Mouse (Mus musculus): Measurements from ENCODE around the gene Igdcc3.

Gene Igdcc3

DNA sequence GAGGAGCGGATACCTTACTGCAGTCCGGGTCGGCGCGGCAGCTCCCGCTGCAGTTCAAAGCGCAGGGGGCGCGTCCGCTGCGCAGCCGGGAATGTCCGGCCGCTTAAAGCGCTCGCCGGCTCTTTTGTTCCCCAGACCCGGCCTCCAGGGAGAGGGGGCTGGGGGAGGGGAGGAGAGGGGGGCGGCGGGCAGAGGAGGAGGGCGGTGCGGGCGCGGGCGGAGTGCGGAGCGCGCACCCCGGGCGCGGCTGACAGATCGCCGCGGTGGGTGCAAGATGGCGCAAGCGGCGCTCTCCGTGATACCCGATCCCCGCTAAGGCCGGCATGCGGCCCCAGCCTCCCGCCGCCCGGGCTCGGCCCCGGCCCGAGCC is at the start of gene Igdcc3:
TSS of gene Igdcc3 (plus strand) at position 254 of the 370 bp plus-strand sequence.
- in situ Hi-C loops (cut with MboI; ENCODE audit: unreplicated experiment in 2 of 2) = loop anchor here in 1 of 2 experiments (25.0 kb wide), 1 partner anchor 1229 kb away; no protein-coding TSS in a partner anchor

DNA sequence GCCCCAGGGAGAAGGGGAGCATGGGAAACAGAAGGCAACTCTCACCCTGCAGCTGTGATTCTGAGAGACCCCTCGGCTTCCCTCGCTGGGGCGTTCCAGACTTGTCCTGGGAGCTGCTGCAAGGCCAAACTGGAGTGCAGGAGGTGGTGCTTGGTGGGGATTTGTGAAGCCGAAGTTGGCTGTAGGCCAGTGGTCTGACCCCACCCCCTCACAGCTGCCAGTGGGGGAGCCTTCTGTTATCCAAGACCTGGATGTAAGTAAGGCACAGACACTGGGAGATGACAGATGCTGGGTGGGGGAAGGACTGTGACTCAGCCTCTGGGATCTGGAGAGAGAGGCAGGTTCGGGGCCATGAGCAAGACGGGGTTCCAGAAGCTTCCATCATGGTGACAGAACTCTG is 46.8 kb upstream of the Igdcc3 start:
- in situ Hi-C loops (cut with MboI; ENCODE audit: unreplicated experiment in 2 of 2) = no loop called here

GRCm38 (mm10) chr9:65100991-65101685 is 39.9 kb upstream of the Igdcc3 start, which contains the start of gene Igdcc4:
Igdcc4 (plus strand) TSS chr9:65101486.
- in situ Hi-C loops (cut with MboI; ENCODE audit: unreplicated experiment in 2 of 2) = no loop called here

DNA sequence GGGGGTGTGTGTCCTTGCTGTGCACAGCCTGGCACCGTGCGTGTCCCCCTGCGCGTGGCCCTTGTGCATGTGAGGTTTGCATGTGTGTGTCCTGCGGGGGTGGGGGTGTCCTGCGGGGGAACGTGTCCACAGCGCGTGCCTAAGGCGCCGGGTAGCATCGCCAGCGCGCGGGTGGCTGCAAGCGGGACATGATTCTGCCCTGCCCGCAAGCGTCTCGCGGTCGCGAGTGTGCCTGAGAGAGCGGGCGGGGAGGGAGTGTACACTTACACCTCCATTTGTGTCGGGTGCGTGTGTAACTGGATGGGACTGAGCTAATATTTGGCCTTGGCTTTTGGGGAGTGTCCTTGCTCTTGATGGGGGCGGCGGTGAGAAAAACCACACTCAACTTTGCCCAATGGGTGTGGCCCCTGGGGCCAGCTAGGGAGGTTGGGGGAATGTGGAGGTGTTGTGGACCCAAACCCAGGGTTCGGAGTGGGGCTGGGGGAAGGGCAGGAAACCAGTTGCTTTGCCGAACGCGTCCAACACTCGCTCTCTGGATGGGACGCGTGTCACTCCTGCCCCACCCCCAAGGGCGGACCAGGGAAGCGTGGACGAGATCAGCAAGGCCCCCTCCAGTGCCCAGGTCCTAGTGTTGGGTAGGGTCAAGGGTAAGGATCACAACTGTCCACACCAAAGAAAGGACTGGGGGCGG is 39.2 kb upstream of the Igdcc3 start:
- in situ Hi-C loops (cut with MboI; ENCODE audit: unreplicated experiment in 2 of 2) = no loop called here

DNA sequence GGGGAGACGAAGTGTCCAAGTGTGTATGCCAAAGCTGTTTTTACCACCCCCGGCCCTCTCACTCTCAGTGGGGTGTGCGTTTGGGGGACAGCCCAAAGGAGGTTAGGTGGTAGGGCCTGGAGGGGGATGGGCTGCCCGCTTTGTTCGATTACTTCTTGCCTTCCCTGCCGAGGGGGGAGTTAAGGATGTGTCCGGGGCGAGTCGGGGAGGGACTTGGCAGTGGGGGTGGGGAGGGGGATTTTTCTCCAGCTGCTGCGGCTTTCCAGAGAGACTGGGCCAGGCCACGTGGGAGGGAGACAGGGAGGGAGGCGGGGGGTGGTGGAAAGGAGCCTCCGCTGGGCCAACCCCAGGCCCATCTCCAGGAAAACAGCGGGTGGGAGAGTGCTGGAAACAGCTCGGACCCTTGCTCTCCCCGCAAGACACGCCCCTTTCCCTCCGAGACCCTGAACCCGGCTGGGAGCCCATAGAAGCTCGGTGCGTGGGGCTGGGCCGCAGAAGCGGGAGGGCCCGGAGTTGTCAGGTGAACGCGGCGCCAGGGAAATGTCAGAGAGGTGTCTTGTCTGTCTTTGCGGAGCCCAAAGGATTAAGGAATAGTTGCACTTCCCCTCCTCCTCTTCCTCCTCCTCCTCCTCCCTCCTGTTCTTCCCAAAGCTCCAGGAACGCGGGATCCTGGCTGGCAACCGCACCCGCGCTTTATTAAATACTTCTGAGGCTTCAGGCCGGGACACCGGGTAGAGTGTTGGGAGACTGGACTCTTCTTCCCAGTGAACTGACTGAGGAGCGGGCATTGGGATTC is 38.4 kb upstream of the Igdcc3 start:
- in situ Hi-C loops (cut with MboI; ENCODE audit: unreplicated experiment in 2 of 2) = no loop called here

DNA sequence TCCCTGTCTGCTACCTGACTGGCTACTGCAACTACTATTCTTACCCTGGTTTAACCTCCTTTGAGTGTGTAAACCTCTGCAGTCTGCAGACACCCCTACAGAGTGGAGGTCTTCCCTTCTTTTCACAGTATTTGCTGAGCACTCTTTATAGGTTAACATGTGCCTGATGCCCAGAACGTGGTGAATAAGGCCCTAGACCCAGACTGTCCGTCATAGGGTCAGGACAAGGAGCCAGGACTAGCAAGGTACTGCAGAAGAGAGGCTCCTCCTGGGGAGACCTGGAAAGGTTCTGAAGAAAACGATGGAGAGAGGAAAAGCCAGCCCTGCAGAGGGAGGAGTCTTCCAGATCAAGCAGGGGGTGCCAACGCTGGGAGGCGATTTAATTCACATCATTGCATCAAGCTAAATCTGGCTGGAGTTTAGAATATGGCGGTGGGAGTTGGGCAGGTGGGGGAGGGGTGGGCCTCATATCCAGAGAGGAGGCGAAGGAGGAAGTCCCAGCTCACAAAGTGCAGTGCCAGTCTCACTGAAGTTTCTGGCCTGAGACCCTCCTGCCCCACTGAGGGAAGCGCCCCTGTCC is 37.7 kb upstream of the Igdcc3 start:
- in situ Hi-C loops (cut with MboI; ENCODE audit: unreplicated experiment in 2 of 2) = no loop called here

DNA sequence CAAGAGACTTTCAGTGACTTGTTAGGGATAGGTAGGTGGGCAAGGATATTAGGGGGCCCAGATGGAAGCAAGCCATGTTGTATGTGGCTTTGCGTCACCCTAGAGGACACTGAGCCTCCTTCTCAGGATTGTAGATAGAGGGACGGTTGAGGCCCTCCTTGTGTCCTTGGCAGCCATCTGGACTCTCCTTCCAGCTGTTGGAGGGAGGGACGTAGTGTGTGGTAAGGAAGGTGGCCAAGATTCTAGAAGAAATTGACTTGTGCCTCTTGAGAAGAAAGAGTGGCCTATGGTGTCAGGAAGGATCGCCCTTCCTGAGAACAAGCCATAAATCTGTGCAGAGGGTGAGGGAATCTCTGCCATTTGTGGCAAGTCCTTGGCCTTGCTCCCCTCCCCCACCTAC is 34.2 kb upstream of the Igdcc3 start:
- in situ Hi-C loops (cut with MboI; ENCODE audit: unreplicated experiment in 2 of 2) = no loop called here

DNA sequence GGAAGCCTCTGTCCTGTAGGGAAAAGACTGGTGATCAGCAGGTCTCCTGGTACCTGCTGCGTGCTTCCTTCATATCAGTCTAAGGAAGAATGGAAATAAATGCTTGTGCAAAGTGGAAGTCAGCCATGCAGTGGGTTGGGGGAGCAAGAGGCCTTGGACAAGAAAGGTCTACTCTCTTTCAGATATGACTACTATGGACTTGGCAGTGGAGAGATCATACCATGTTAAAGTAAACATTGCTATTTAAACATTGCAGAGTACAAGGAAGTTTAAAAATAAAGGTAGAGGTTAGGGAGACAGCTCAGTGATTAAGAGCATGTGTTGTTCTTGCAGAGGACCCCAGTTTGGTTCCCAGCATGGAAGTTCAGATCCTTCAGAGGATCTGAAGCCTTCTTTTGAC is 33.1 kb upstream of the Igdcc3 start:
- in situ Hi-C loops (cut with MboI; ENCODE audit: unreplicated experiment in 2 of 2) = no loop called here

DNA sequence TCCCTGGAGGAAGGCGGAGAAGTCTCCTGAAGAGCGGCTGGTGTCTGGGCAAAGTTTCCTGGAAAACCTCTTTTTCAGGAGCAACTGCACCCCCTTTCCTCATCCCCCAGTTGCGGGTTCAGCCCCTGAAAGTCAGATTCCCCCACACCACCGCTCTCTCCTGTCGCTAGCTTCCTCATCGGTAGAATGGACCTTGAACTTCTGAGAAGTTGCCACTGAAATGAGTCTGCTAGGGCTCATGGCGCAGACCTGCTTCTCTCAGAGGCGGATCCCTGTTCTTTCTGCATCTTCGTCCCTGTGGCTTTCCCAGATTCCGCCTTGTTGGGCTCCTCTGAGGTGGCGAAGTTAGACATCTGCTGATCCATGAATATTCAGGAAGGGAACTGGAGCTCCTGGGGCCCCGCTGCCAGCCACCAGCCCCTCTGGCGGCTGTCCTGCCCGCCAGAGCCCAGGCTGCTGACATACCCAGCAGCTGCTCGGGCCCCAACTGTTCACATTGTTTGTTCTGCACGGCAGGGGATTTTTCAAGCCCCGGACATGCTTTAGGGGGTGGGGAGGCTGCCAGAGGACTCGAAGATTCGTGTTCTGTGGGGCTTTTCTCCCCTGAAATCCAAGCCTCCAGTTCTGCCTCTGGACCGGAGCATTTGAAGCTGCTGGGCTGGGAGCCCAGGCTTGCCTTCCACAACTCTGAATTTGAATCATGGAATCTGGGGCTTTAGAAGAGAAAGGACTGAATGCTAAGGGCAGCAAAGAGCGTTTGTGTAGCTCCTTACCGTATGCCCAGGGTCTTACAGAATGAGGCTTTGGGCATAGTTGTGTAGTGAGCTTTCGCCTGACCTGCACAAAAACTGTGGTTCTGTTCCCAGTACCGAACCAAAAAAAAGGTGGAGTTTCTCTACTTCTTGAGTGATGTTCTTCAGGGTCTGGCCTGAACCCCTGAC is 31.6 kb upstream of the Igdcc3 start:
- in situ Hi-C loops (cut with MboI; ENCODE audit: unreplicated experiment in 2 of 2) = loop anchor here in 1 of 2 experiments (10.0 kb wide), 1 partner anchor 45 kb away; no protein-coding TSS in a partner anchor

GRCm38 (mm10) chr9:65111698-65112097 is 29.3 kb upstream of the Igdcc3 start:
- in situ Hi-C loops (cut with MboI; ENCODE audit: unreplicated experiment in 2 of 2) = loop anchor here in 1 of 2 experiments (10.0 kb wide), 1 partner anchor 47 kb away; no protein-coding TSS in a partner anchor

- in situ Hi-C loops (cut with MboI; ENCODE audit: unreplicated experiment in 2 of 2) = loop anchor here in 1 of 2 experiments (10.0 kb wide), 1 partner anchor 49 kb away; no protein-coding TSS in a partner anchor
These were observed 27.3 kb upstream of the Igdcc3 start for GRCm38 (mm10) chr9:65113694-65114093.

GRCm38 (mm10) chr9:65115891-65116290 is 25.1 kb upstream of the Igdcc3 start:
- in situ Hi-C loops (cut with MboI; ENCODE audit: unreplicated experiment in 2 of 2) = loop anchor here in 1 of 2 experiments (10.0 kb wide), 1 partner anchor 51 kb away; no protein-coding TSS in a partner anchor

DNA sequence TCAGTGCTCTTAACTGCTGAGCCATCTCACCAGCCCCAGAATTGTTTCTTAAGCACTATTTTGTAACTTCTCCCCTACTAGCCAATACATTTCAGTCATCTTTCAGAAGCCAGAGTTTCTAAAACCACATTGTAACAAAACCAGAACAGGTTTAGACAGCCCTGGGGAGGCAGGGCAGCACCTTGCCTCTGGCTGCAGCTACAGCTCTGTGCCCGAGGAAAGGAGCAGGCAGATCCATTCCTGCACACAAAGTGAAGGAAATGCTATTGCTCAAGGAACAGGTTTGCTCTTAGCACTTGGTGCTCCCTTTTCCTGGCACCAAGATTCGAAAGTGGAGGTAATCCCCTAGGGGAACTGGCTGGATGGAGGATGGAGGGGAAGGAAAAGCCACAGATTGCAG is 23.5 kb upstream of the Igdcc3 start:
- in situ Hi-C loops (cut with MboI; ENCODE audit: unreplicated experiment in 2 of 2) = loop anchor here in 1 of 2 experiments (10.0 kb wide), 1 partner anchor 53 kb away; no protein-coding TSS in a partner anchor

DNA sequence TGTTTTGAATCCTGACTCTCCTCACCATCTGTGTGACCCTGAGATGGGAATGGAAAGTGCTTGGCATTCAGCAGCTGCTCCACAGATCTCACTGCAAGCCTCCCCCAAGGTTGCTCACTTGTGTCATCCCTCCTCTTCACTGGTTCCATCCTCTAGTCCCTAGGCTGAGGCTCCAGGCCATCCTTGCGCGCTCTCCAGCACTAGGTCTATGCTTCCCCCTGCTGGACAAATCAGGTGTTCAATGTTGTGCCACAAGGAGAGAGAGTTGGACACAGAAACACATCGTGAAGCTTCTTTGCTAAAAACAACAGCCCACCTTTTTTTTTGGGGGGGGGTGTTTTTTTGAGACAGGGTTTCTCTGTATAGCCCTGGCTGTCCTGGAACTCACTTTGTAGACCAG is 20.1 kb upstream of the Igdcc3 start:
- in situ Hi-C loops (cut with MboI; ENCODE audit: unreplicated experiment in 2 of 2) = loop anchor here (10.0 kb wide), 3 partner anchors 106 to 846 kb away; partner anchors contain the start of gene Slc51b (in 1 of the 2)

DNA sequence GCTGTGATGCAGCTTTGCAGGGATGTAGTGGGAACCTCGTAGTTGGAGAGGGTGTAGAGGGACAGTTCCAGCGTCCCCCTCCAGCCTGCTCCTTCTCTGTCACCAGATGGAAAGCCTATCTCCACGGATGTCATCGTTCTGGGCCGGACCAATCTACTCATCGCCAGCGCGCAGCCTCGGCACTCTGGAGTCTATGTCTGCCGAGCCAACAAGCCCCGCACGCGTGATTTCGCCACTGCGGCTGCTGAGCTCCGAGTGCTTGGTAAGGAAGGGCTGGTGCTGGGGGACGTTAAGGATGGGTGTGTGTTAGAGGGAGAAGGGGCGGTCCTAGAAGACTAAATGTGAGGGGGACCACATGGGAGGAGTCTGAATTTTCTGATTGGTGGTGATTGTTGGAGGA is 18.4 kb upstream of the Igdcc3 start:
- in situ Hi-C loops (cut with MboI; ENCODE audit: unreplicated experiment in 2 of 2) = loop anchor here (10.0 kb wide), 3 partner anchors 108 to 848 kb away; partner anchors contain the start of gene Slc51b (in 1 of the 2)

- in situ Hi-C loops (cut with MboI; ENCODE audit: unreplicated experiment in 2 of 2) = loop anchor here (10.0 kb wide), 3 partner anchors 109 to 849 kb away; partner anchors contain the start of gene Slc51b (in 1 of the 2)
These were observed 17.3 kb upstream of the Igdcc3 start for GRCm38 (mm10) chr9:65123552-65124168.

- in situ Hi-C loops (cut with MboI; ENCODE audit: unreplicated experiment in 2 of 2) = loop anchor here (10.0 to 25.0 kb wide), 4 partner anchors 113 to 1216 kb away; partner anchors contain the start of gene Slc51b (in 1 of the 2)
These were observed 12.7 kb upstream of the Igdcc3 start for GRCm38 (mm10) chr9:65128123-65128815.

DNA sequence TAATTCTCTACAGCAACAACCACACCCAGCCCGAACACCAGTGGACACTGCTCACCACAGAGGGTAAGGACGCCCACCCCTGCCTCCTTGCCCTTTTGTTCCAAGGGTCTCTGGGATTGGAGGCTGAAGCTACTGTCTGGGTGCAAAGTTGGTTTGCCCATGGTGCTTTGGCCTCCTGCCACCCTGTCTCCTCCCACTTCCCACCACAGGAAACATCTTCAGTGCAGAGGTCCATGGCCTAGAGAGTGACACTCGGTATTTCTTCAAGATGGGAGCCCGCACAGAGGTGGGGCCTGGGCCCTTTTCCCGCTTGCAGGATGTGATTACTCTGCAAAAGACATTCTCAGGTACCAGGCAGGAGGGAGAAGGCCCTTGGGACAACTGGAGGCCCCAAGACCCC is 9.3 kb upstream of the Igdcc3 start:
- in situ Hi-C loops (cut with MboI; ENCODE audit: unreplicated experiment in 2 of 2) = loop anchor here (5.0 to 25.0 kb wide), 4 partner anchors 56 to 1219 kb away; no protein-coding TSS in a partner anchor
